Mouse (Mus musculus): ENCODE measurements at regions not wholly inside any gene's neighbourhood (a gene's known extent, or its start where the extent isn't known, plus 50 kb on each side); places are given as distances from the start of the nearest gene placed in this dataset.

- DNase-seq: no peak
- 60% methylated on average over 3 of the region's 3 CpGs for WGBS
- TF ChIP-seq CTCF (IDR thresholded peaks at IDR 0.05; ENCODE audit: insufficient read depth, low read length) (no peak), POLR2A (IDR thresholded peaks at IDR 0.05; ENCODE audit: borderline replicate concordance, extremely low read depth, low read depth, low read length) (no peak)
- Histone ChIP-seq H3K4me1 (ENCODE audit: control insufficient read depth, insufficient read depth, low read length) (no peaks in the 10 kb centered on the region), H3K4me3 (replicated peaks; ENCODE audit: extremely low read depth, low read depth, low read length) (no peak overlapping the region)
Measured at GRCm38 (mm10) chr1:47339718-47340439, 447.2 kb upstream of the Slc39a10 start.

GRCm38 (mm10) chr1:47310572-47311075 is 418.0 kb upstream of the Slc39a10 start:
- TF ChIP-seq POLR2A (IDR thresholded peaks at IDR 0.05; ENCODE audit: borderline replicate concordance, extremely low read depth, low read depth, low read length) (no peak), CTCF (IDR thresholded peaks at IDR 0.05; ENCODE audit: insufficient read depth, low read length) (no peak)
- no peak for DNase-seq
- Histone ChIP-seq H3K4me3 (replicated peaks; ENCODE audit: extremely low read depth, low read depth, low read length) (no peak overlapping the region), H3K4me1 (ENCODE audit: control insufficient read depth, insufficient read depth, low read length) (no peaks in the 10 kb centered on the region)
- WGBS: 78% methylated on average over 2 of the region's 2 CpGs

DNA sequence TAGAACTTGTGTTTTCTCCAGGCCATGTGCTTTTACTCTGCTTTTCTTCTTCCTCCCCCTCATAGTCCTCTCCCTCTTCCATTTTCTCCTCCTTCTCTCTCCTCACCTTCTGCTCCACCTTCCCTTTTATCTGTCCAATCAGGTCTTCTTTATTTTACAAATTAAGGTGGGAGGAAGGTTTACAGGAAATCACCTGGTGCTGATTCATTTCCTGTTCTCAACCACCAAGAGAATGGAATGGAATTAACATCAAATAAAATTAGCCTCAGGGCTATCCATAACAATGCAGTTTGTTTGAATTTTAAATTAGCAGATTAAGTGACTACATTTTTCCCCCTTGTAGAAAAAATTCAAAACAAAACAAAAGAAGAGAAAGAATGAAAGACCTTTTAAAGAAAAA is 414.3 kb upstream of the Slc39a10 start:
- no peaks in the 10 kb centered on the region for H3K4me1 ChIP-seq (ENCODE audit: control insufficient read depth, insufficient read depth, low read length)
- no peak for DNase-seq
- H3K4me3 ChIP-seq (replicated peaks; ENCODE audit: extremely low read depth, low read depth, low read length): no peak overlapping the region
- no peak for TF ChIP-seq POLR2A (IDR thresholded peaks at IDR 0.05; ENCODE audit: borderline replicate concordance, extremely low read depth, low read depth, low read length)
- TF ChIP-seq CTCF (IDR thresholded peaks at IDR 0.05; ENCODE audit: insufficient read depth, low read length): no peak

DNA sequence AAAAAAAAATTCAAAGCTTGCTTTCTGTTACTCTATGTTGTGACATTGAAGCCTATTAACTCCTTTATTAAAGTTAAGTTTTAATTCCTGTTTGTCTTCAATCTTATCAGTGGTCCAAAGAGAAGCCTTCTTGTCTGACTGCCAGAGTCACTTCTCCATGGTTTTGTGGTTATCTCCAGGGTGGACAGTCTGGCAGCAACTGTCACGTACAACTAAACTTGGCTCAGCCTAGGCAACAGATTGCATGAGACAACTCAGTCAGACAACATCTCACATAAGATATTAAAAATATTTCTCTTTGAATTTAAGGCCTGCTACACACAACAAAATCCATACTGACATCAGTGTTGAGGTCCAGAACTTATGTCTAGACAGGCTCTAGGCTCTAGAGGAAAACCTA is 406.7 kb upstream of the Slc39a10 start:
- Histone ChIP-seq H3K4me1 (ENCODE audit: control insufficient read depth, insufficient read depth, low read length) (no peaks in the 10 kb centered on the region), H3K4me3 (replicated peaks; ENCODE audit: extremely low read depth, low read depth, low read length) (no peak overlapping the region)
- no peak for DNase-seq
- no peak for TF ChIP-seq CTCF (IDR thresholded peaks at IDR 0.05; ENCODE audit: insufficient read depth, low read length)
- TF ChIP-seq POLR2A (IDR thresholded peaks at IDR 0.05; ENCODE audit: borderline replicate concordance, extremely low read depth, low read depth, low read length): no peak
- WGBS: 83% methylated on average over 1 of the region's 1 CpGs

- Histone ChIP-seq H3K4me1 (ENCODE audit: control insufficient read depth, insufficient read depth, low read length) (no peaks in the 10 kb centered on the region), H3K4me3 (replicated peaks; ENCODE audit: extremely low read depth, low read depth, low read length) (no peak overlapping the region)
- TF ChIP-seq POLR2A (IDR thresholded peaks at IDR 0.05; ENCODE audit: borderline replicate concordance, extremely low read depth, low read depth, low read length): no peak
- no peak for TF ChIP-seq CTCF (IDR thresholded peaks at IDR 0.05; ENCODE audit: insufficient read depth, low read length)
- no peak for DNase-seq
- 80% methylated on average over 1 of the region's 1 CpGs for WGBS
Measured at GRCm38 (mm10) chr1:47285639-47286038, 393.0 kb upstream of the Slc39a10 start.

- Histone ChIP-seq H3K4me1 (ENCODE audit: control insufficient read depth, insufficient read depth, low read length) (no peaks in the 10 kb centered on the region), H3K4me3 (replicated peaks; ENCODE audit: extremely low read depth, low read depth, low read length) (no peak overlapping the region)
- DNase-seq: no peak
- no peak for TF ChIP-seq POLR2A (IDR thresholded peaks at IDR 0.05; ENCODE audit: borderline replicate concordance, extremely low read depth, low read depth, low read length)
- TF ChIP-seq CTCF (IDR thresholded peaks at IDR 0.05; ENCODE audit: insufficient read depth, low read length): no peak
- 73% methylated on average over 5 of the region's 5 CpGs for WGBS
Measured at GRCm38 (mm10) chr1:47278321-47279020, 385.8 kb upstream of the Slc39a10 start.

DNA sequence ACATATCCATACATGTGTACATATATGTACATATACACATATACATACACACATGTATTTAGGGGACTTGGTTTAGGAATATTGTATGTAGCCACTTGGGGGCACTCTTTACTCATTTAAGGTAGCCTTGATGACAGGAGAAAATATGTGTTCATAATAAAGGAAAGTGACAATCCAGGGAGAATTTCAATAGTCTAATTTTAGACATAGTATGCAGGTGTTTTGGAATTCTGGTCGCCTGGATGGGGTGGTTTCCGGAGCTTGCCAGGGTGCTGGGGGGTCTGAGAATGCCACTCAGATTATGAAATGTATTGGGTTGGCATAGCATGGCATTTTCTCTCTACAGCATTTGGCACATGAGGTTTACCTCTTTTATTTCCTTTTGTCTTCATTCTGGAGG is 385.2 kb upstream of the Slc39a10 start:
- Histone ChIP-seq H3K4me1 (ENCODE audit: control insufficient read depth, insufficient read depth, low read length) (no peaks in the 10 kb centered on the region), H3K4me3 (replicated peaks; ENCODE audit: extremely low read depth, low read depth, low read length) (no peak overlapping the region)
- WGBS: 7% methylated on average over 2 of the region's 2 CpGs
- DNase-seq: no peak
- no peak for TF ChIP-seq CTCF (IDR thresholded peaks at IDR 0.05; ENCODE audit: insufficient read depth, low read length)
- TF ChIP-seq POLR2A (IDR thresholded peaks at IDR 0.05; ENCODE audit: borderline replicate concordance, extremely low read depth, low read depth, low read length): no peak

DNA sequence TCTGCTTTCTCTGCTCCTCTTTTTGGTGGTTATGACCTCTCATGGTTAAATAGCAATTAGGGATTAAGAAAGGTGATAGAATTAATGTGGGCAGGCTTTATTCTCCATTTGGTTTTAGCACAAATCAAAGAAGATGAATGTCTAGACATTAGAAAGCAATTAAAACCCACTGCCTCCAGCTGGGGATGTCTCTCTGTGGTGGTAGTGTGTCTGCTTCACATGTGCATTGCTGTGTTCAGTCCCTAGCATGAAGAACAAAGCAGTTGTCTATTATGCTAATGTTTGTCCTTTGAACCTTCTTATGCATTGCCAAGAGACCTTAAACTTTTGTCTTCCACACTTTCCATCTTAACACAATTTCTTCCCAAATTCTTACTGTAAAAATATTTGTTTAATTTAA is 379.5 kb upstream of the Slc39a10 start:
- DNase-seq: no peak
- TF ChIP-seq POLR2A (IDR thresholded peaks at IDR 0.05; ENCODE audit: borderline replicate concordance, extremely low read depth, low read depth, low read length): no peak
- no peak for TF ChIP-seq CTCF (IDR thresholded peaks at IDR 0.05; ENCODE audit: insufficient read depth, low read length)
- Histone ChIP-seq H3K4me3 (replicated peaks; ENCODE audit: extremely low read depth, low read depth, low read length) (no peak overlapping the region), H3K4me1 (ENCODE audit: control insufficient read depth, insufficient read depth, low read length) (no peaks in the 10 kb centered on the region)

- Histone ChIP-seq H3K4me3 (replicated peaks; ENCODE audit: extremely low read depth, low read depth, low read length) (no peak overlapping the region), H3K4me1 (ENCODE audit: control insufficient read depth, insufficient read depth, low read length) (no peaks in the 10 kb centered on the region)
- no peak for DNase-seq
- TF ChIP-seq CTCF (IDR thresholded peaks at IDR 0.05; ENCODE audit: insufficient read depth, low read length) (no peak), POLR2A (IDR thresholded peaks at IDR 0.05; ENCODE audit: borderline replicate concordance, extremely low read depth, low read depth, low read length) (no peak)
- 34% methylated on average over 1 of the region's 1 CpGs for WGBS
Measured at GRCm38 (mm10) chr1:47263611-47264010, 371.0 kb upstream of the Slc39a10 start.

Measured in lung, adult 2 months (tissue).